Mouse (Mus musculus) forebrain, embryonic 14.5 days (tissue): ENCODE data around the gene Mrpl3. TPM values are rescaled to one million over a fixed set of nuclear protein-coding genes. Genes with fewer than 3 reads are reported as not detected.

Source experiments
- ATAC-seq: fragments of 200-750 bp; cut with Nextera tagmentation; 2 replicates; pipeline ENCODE4 v1.8.0; 2017; ENCODE audit warnings: mild to moderate bottlenecking, moderate library complexity
- DNase-seq: peaks from one replicate; pipeline ENCODE4 v3.0.0-alpha.2; 2015; ENCODE audit warnings: low spot score
- H3K27ac ChIP-seq: fragments of 300-500 bp; sonication (generic); 2 replicates; pipeline ENCODE4 v1.5.1; 2014; ENCODE audit warnings: low read depth, mild to moderate bottlenecking, control low read depth, low read length, moderate library complexity
- H3K27me3 ChIP-seq: fragments of 300-500 bp; sonication (generic); replicated peaks from 2 replicates; pipeline ENCODE4 v1.6.1; 2014; ENCODE audit warnings: low read length, control low read depth, mixed read lengths; ENCODE audit not compliant: control insufficient read depth, insufficient read depth
- H3K36me3 ChIP-seq: fragments of 300-500 bp; sonication (generic); 2 replicates; pipeline ENCODE4 v1.6.1; 2014; ENCODE audit warnings: low read length, control low read depth; ENCODE audit not compliant: control insufficient read depth, insufficient read depth
- H3K4me1 ChIP-seq: fragments of 300-500 bp; sonication (generic); 2 replicates; pipeline ENCODE4 v1.6.1; 2014; ENCODE audit warnings: antibody characterized with exemption, low read length, control low read depth; ENCODE audit not compliant: control insufficient read depth, insufficient read depth
- H3K4me2 ChIP-seq: fragments of 300-500 bp; sonication (generic); 2 replicates; pipeline ENCODE4 v1.6.1; 2014; ENCODE audit warnings: mild to moderate bottlenecking, control low read depth, low read length
- H3K4me3 ChIP-seq: fragments of 300-500 bp; sonication (generic); 2 replicates; pipeline ENCODE4 v1.5.1; 2014; ENCODE audit warnings: low read depth, low read length, control low read depth
- H3K9ac ChIP-seq: fragments of 300-500 bp; sonication (generic); 2 replicates; pipeline ENCODE4 v1.6.1; 2014; ENCODE audit warnings: mild to moderate bottlenecking, low read length, control low read depth, moderate library complexity
- H3K9me3 ChIP-seq: fragments of 300-500 bp; sonication (generic); replicated peaks from 2 replicates; pipeline ENCODE4 v1.6.1; 2016; ENCODE audit warnings: low read length, control low read depth, mixed read lengths; ENCODE audit not compliant: control insufficient read depth
- WGBS: fragments of 180-500 bp; shearing (Covaris S2); extraction: QIAGEN DNeasy Blood & Tissue Kit; methylation state at CpG from one replicate; pipeline ENCODE4 v1.1.7; 2014; 5-methylcytosine and 5-hydroxymethylcytosine counted together
- polyA plus RNA-seq: library from polyadenylated mRNA; unstranded; fragments of >200 nt; fragmentation: Nextera tagmentation; extraction: Ambion mirVana; gene quantifications from 2 replicates; pipeline ENCODE4 v1.2.1, GENCODE M21; 2014

Gene Mrpl3
- polyA plus RNA-seq, 1 experiment from 2014 or later: 106 TPM

GRCm38 (mm10) chr9:105049636-105050035 is 3.4 kb upstream of the Mrpl3 start:
- WGBS: 44% methylated on average over 2 of the region's 2 CpGs

GRCm38 (mm10) chr9:105050257-105050656 is 2.8 kb upstream of the Mrpl3 start:
- DNase-seq (no peak), ATAC-seq (no peak)
- Histone ChIP-seq H3K9ac (no peak overlapping the region), H3K9me3 (no peaks in the 10 kb centered on the region), H3K27me3 (no peaks in the 10 kb centered on the region; the same call in 1 of the 2 replicates), H3K4me2 (no peak overlapping the region), H3K27ac (no peak overlapping the region), H3K36me3 (peaks cover 3% of the 10 kb centered on the region; the same call in 1 of the 2 replicates), H3K4me1 (peaks cover 3% of the 10 kb centered on the region; the same call in 1 of the 2 replicates), H3K4me3 (no peak overlapping the region)
- 75% methylated on average over 2 of the region's 2 CpGs for WGBS

More at GRCm38 (mm10) chr9:105049636-105050035, 3.4 kb upstream of the Mrpl3 start:
- no peaks in the 10 kb centered on the region for H3K9me3 ChIP-seq
- H3K9ac ChIP-seq: no peak overlapping the region
- no peak for ATAC-seq
- peaks cover 3% of the 10 kb centered on the region; the same call in 1 of the 2 replicates for H3K4me1 ChIP-seq
- no peak overlapping the region for H3K4me2 ChIP-seq
- DNase-seq: no peak
- H3K4me3 ChIP-seq: no peak overlapping the region
- no peaks in the 10 kb centered on the region; the same call in 1 of the 2 replicates for H3K27me3 ChIP-seq
- no peaks in the 10 kb centered on the region for H3K36me3 ChIP-seq
- H3K27ac ChIP-seq: no peak overlapping the region

- Histone ChIP-seq H3K36me3 (peaks cover 37% of the 10 kb centered on the region), H3K4me2 (peak overlapping the region; percentile 84), H3K27ac (no peak overlapping the region), H3K27me3 (no peaks in the 10 kb centered on the region), H3K9me3 (no peaks in the 10 kb centered on the region), H3K9ac (peak overlapping the region; percentile 96), H3K4me1 (peaks cover 3% of the 10 kb centered on the region; the same call in 1 of the 2 replicates), H3K4me3 (peak overlapping the region; percentile 99)
- DNase-seq: no peak
- no peak for ATAC-seq
- 62% methylated on average over 4 of the region's 4 CpGs for WGBS
Observed at GRCm38 (mm10) chr9:105053812-105054211, 773 bp downstream of the Mrpl3 start.

GRCm38 (mm10) chr9:105069106-105069505 is 16.1 kb downstream of the Mrpl3 start:
- 64% methylated on average over 10 of the region's 10 CpGs for WGBS
- no peak for ATAC-seq

GRCm38 (mm10) chr9:105072991-105073748 is 20.1 kb downstream of the Mrpl3 start:
- no peak overlapping the region for H3K9ac ChIP-seq
- H3K4me3 ChIP-seq: no peak overlapping the region
- no peaks in the 10 kb centered on the region for H3K4me1 ChIP-seq
- no peak for ATAC-seq
- peaks cover 74% of the 10 kb centered on the region for H3K36me3 ChIP-seq
- no peaks in the 10 kb centered on the region for H3K9me3 ChIP-seq
- no peak for DNase-seq
- no peak overlapping the region for H3K4me2 ChIP-seq
- no peaks in the 10 kb centered on the region for H3K27me3 ChIP-seq
- 56% methylated on average over 4 of the region's 4 CpGs for WGBS
- no peak overlapping the region for H3K27ac ChIP-seq

More at GRCm38 (mm10) chr9:105069106-105069505, 16.1 kb downstream of the Mrpl3 start:
- Histone ChIP-seq H3K4me2 (no peak overlapping the region), H3K27me3 (no peaks in the 10 kb centered on the region), H3K27ac (no peak overlapping the region), H3K9me3 (no peaks in the 10 kb centered on the region), H3K4me1 (no peaks in the 10 kb centered on the region), H3K4me3 (no peak overlapping the region), H3K9ac (no peak overlapping the region), H3K36me3 (peaks cover 69% of the 10 kb centered on the region)
- DNase-seq: no peak

- ATAC-seq (no peak), DNase-seq (no peak)
- H3K27ac ChIP-seq: no peak overlapping the region
- WGBS: 93% methylated on average over 8 of the region's 8 CpGs
- H3K27me3 ChIP-seq: no peaks in the 10 kb centered on the region
- H3K36me3 ChIP-seq: peaks cover 65% of the 10 kb centered on the region
- H3K4me3 ChIP-seq: no peak overlapping the region
- no peaks in the 10 kb centered on the region for H3K4me1 ChIP-seq
- H3K9ac ChIP-seq: no peak overlapping the region
- no peak overlapping the region for H3K4me2 ChIP-seq
- H3K9me3 ChIP-seq: no peaks in the 10 kb centered on the region
Observed at GRCm38 (mm10) chr9:105074851-105075250, 21.8 kb downstream of the Mrpl3 start.

- H3K9me3 ChIP-seq: no peaks in the 10 kb centered on the region
- no peak overlapping the region for H3K4me3 ChIP-seq
- no peaks in the 10 kb centered on the region for H3K4me1 ChIP-seq
- H3K36me3 ChIP-seq: peaks cover 54% of the 10 kb centered on the region
- no peak for DNase-seq
- no peak overlapping the region for H3K9ac ChIP-seq
- no peak overlapping the region for H3K4me2 ChIP-seq
- H3K27me3 ChIP-seq: no peaks in the 10 kb centered on the region
- WGBS: 93% methylated on average over 13 of the region's 13 CpGs
- H3K27ac ChIP-seq: no peak overlapping the region
- no peak for ATAC-seq
Observed at GRCm38 (mm10) chr9:105076756-105077424, 23.9 kb downstream of the Mrpl3 start.

GRCm38 (mm10) chr9:105078460-105078859 is 25.4 kb downstream of the Mrpl3 start:
- no peak overlapping the region for H3K9ac ChIP-seq

GRCm38 (mm10) chr9:105080246-105080645 is 27.2 kb downstream of the Mrpl3 start:
- no peaks in the 10 kb centered on the region for H3K27me3 ChIP-seq
- H3K4me1 ChIP-seq: no peaks in the 10 kb centered on the region
- no peak overlapping the region for H3K4me3 ChIP-seq
- H3K9ac ChIP-seq: no peak overlapping the region
- WGBS: 92% methylated on average over 3 of the region's 3 CpGs
- no peak overlapping the region for H3K27ac ChIP-seq
- H3K4me2 ChIP-seq: no peak overlapping the region
- H3K36me3 ChIP-seq: peaks cover 24% of the 10 kb centered on the region
- DNase-seq: no peak
- H3K9me3 ChIP-seq: no peaks in the 10 kb centered on the region
- no peak for ATAC-seq

More at GRCm38 (mm10) chr9:105078460-105078859, 25.4 kb downstream of the Mrpl3 start:
- DNase-seq (no peak), ATAC-seq (no peak)
- WGBS: 93% methylated on average over 4 of the region's 4 CpGs
- Histone ChIP-seq H3K27me3 (no peaks in the 10 kb centered on the region), H3K4me1 (no peaks in the 10 kb centered on the region), H3K4me2 (no peak overlapping the region), H3K9me3 (no peaks in the 10 kb centered on the region), H3K27ac (no peak overlapping the region), H3K36me3 (peaks cover 39% of the 10 kb centered on the region), H3K4me3 (no peak overlapping the region)
